Mouse (Mus musculus) spleen, adult 12 weeks (tissue): ENCODE measurements around the gene Zfp853.

Experiments used
- DNase-seq: peaks from one replicate; pipeline ENCODE4 v3.0.0; 2022; ENCODE audit warnings: low spot score

Zfp853 gene

GRCm38 (mm10) chr5:143292879-143293278 lies 544 bp downstream of the Zfp853 start:
- no peak for DNase-seq

GRCm38 (mm10) chr5:143289299-143289698 lies 4.1 kb downstream of the Zfp853 start:
- no peak for DNase-seq

- no peak for DNase-seq
These were observed 5.0 kb downstream of the Zfp853 start for GRCm38 (mm10) chr5:143288378-143288911.

- DNase-seq = no peak
These were observed 5.6 kb downstream of the Zfp853 start for GRCm38 (mm10) chr5:143287774-143288328.

GRCm38 (mm10) chr5:143284762-143285161 lies 8.7 kb downstream of the Zfp853 start:
- DNase-seq = no peak

- no peak for DNase-seq
These were observed 14.2 kb downstream of the Zfp853 start for GRCm38 (mm10) chr5:143279247-143279646.

- DNase-seq = no peak
These were observed 17.7 kb downstream of the Zfp853 start for GRCm38 (mm10) chr5:143275761-143276160.

- DNase-seq = peak; percentile 39
These were observed 20.7 kb downstream of the Zfp853 start for GRCm38 (mm10) chr5:143272540-143273330.

GRCm38 (mm10) chr5:143272108-143272507 lies 21.3 kb downstream of the Zfp853 start:
- DNase-seq = no peak

- no peak for DNase-seq
These were observed 21.8 kb downstream of the Zfp853 start for GRCm38 (mm10) chr5:143271642-143272041.

GRCm38 (mm10) chr5:143270151-143270519 lies 23.3 kb downstream of the Zfp853 start:
- no peak for DNase-seq

- peak; percentile 33 for DNase-seq
These were observed 23.9 kb downstream of the Zfp853 start, which contains the start of gene Zfp316 for GRCm38 (mm10) chr5:143269363-143270150. Zfp316 (minus strand) TSS chr5:143270022.

- DNase-seq = no peak
These were observed 24.4 kb downstream of the Zfp853 start for GRCm38 (mm10) chr5:143268985-143269362.

GRCm38 (mm10) chr5:143266794-143267193 lies 26.6 kb downstream of the Zfp853 start:
- no peak for DNase-seq

- no peak for DNase-seq
These were observed 28.0 kb downstream of the Zfp853 start for GRCm38 (mm10) chr5:143265409-143265808.

- DNase-seq = no peak
These were observed 28.7 kb downstream of the Zfp853 start for GRCm38 (mm10) chr5:143264689-143265088.

GRCm38 (mm10) chr5:143261636-143262035 lies 31.8 kb downstream of the Zfp853 start:
- DNase-seq = no peak

GRCm38 (mm10) chr5:143255802-143256201 lies 37.6 kb downstream of the Zfp853 start:
- DNase-seq = no peak

GRCm38 (mm10) chr5:143255131-143255519 lies 38.3 kb downstream of the Zfp853 start:
- no peak for DNase-seq

GRCm38 (mm10) chr5:143254487-143255130 lies 38.8 kb downstream of the Zfp853 start:
- no peak for DNase-seq

GRCm38 (mm10) chr5:143253881-143254486 lies 39.4 kb downstream of the Zfp853 start:
- no peak for DNase-seq
